Mouse (Mus musculus): ENCODE measurements around the gene Ckap4. TPM values are rescaled to one million over a fixed set of nuclear protein-coding genes. Genes with fewer than 3 reads are reported as not detected.

Gene Ckap4
- polyA plus RNA-seq, 2 experiments = 143 to 189 TPM

DNA sequence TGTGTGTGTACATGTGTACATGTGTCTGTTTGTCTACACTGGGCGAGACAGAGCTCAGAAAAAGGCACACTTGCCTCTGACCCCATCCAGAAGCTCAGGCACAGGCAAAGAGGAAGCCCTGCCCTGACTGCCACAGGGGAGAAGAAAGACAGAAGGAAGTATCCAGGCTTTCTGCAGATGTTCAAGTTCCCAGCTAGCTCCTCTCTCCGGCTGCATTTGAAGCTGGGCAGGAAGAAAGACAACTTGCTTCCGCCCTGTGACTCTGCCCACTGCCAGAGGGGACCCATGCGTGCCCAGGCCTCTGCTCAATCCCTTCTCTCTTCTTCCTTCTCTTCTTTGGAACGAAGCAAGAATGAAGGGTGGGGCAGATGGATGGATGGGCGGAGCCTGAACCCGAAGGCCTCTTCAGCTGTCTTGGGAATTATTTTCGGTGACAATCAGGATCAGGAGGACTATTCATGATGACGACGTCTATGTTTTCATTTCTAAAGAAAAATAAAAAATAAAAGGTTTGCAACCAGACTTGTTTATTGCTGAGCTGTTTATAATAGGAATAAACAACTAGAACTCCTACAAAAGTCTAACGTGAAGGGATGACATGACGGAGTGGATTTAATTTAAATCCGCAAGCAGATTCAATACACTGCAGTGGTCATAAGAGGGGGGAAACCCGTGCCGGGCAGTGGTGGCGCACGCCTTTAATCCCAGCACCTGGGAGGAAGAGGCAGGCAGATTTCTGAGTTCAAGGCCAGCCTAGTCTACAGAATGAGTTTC, 15.5 kb upstream of the Ckap4 start:
- Histone ChIP-seq H3K27me3 (ENCODE audit: control insufficient read depth, insufficient read depth, low read length) (no peaks in the 10 kb centered on the region), H3K4me2 (replicated peaks; ENCODE audit: low read depth, low read length, severe bottlenecking) (no peak overlapping the region), H3K9ac (ENCODE audit: low read depth, low read length, severe bottlenecking) (no peak overlapping the region), H3K4me1 (ENCODE audit: control insufficient read depth, insufficient read depth, low read length) (peaks cover 6% of the 10 kb centered on the region), H3K4me3 (replicated peaks; ENCODE audit: low read length) (no peak overlapping the region), H3K9me3 (ENCODE audit: control insufficient read depth, low read length) (no peaks in the 10 kb centered on the region), H3K27ac (replicated peaks; ENCODE audit: low read depth, low read length) (no peak overlapping the region), H3K36me3 (ENCODE audit: control insufficient read depth, insufficient read depth, low read length) (no peaks in the 10 kb centered on the region)
- no peak for TF ChIP-seq POLR2A (IDR thresholded peaks at IDR 0.05; ENCODE audit: borderline replicate concordance, extremely low read depth, insufficient read depth, insufficient read length)
- no peak for DNase-seq (ENCODE audit: low spot score)
- no peak for ATAC-seq (ENCODE audit: low FRiP score, low read depth)
- 81% methylated on average over 17 of the region's 17 CpGs for WGBS

DNA sequence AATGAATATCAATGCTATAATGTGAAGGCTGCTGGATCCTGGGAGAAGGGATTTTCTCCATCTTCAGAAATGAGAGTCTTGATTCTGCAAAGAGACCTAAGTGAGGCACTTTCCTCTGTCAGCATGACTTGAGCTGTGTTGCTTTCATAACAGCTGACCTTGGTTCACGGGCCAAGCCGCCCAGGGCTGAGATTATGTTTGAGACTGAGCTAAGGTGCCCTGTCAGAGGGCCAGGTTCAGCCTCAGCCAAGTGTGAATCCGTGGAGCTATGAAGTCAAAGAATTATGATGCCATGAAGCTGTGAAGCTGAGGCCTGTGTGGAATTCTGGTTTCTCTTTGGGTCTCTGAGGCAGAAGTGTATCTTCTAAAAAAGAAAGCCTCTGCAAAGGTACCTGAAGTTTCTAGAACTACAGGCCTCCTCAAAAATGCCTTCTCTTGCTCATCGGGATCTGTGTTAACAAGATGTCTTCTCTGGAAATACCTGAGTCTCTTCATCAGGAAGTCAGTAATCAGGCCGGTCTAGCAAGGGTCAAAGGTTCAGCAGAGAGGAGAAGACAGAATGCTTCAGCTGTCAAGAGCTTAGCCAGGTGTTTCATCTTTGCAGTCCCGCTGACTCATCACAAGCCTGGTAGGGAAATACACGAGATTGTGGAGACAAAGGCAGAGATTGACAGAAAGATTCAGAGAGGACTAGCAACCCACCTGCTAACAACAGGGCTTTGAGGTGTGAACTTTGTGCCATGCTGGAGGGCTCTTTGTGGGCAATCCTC, 11.2 kb upstream of the Ckap4 start:
- 59% methylated on average over 7 of the region's 7 CpGs for WGBS
- no peak for ATAC-seq (ENCODE audit: low FRiP score, low read depth)
- H3K4me3 ChIP-seq (replicated peaks; ENCODE audit: low read length) = no peak overlapping the region
- no peak overlapping the region for H3K27ac ChIP-seq (replicated peaks; ENCODE audit: low read depth, low read length)
- H3K9me3 ChIP-seq (ENCODE audit: control insufficient read depth, low read length) = no peaks in the 10 kb centered on the region
- no peak for DNase-seq (ENCODE audit: low spot score)
- peaks cover 8% of the 10 kb centered on the region for H3K4me1 ChIP-seq (ENCODE audit: control insufficient read depth, insufficient read depth, low read length)
- H3K27me3 ChIP-seq (ENCODE audit: control insufficient read depth, insufficient read depth, low read length) = no peaks in the 10 kb centered on the region
- H3K4me2 ChIP-seq (replicated peaks; ENCODE audit: low read depth, low read length, severe bottlenecking) = no peak overlapping the region
- H3K36me3 ChIP-seq (ENCODE audit: control insufficient read depth, insufficient read depth, low read length) = no peaks in the 10 kb centered on the region
- no peak overlapping the region for H3K9ac ChIP-seq (ENCODE audit: low read depth, low read length, severe bottlenecking)
- no peak for TF ChIP-seq POLR2A (IDR thresholded peaks at IDR 0.05; ENCODE audit: borderline replicate concordance, extremely low read depth, insufficient read depth, insufficient read length)

DNA sequence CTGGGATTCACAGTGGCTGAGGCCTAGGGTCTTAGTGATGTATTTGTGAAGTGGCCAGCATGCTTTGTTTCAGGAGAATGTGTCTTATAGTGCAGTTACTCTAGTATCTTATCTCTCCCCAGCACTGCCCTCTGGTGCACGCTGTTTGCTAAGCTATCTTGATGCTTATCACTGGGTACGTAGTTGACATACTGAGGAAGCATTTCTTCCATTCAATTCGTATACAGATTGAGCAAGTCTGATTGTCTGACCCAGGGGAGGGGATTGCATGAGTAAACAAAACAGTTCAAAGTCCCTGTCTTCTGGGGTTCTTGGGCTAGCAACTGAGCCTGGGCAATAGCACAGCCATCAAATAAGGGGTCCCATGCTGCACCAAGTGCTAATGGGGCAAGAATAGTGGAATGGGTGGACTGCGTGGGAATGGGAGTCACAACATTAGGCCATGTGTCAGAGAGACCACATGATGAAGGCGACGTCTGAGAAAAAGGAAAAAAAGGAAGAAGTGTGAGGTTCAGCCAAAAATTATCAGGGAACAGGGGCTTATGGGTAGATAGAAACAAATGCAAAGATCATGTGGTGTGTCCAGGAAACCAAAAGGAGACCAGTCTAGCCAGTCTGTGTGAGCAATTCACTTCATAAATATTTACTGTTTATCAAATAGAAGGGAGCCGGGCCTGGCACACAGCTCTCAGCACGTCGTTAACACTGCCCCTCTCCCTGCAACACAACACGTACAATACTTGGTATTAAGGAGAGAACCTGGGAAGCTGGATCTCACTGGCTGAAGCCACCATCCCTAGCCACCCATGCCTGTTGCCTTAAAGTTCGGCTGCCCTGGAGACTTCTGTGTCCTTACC, 9.2 kb upstream of the Ckap4 start:
- H3K4me1 ChIP-seq (ENCODE audit: control insufficient read depth, insufficient read depth, low read length) = peaks cover 8% of the 10 kb centered on the region
- H3K27me3 ChIP-seq (ENCODE audit: control insufficient read depth, insufficient read depth, low read length) = no peaks in the 10 kb centered on the region
- H3K4me2 ChIP-seq (replicated peaks; ENCODE audit: low read depth, low read length, severe bottlenecking) = no peak overlapping the region
- H3K36me3 ChIP-seq (ENCODE audit: control insufficient read depth, insufficient read depth, low read length) = no peaks in the 10 kb centered on the region
- no peak overlapping the region for H3K4me3 ChIP-seq (replicated peaks; ENCODE audit: low read length)
- 65% methylated on average over 11 of the region's 11 CpGs for WGBS
- ATAC-seq (ENCODE audit: low FRiP score, low read depth) = no peak
- H3K9ac ChIP-seq (ENCODE audit: low read depth, low read length, severe bottlenecking) = no peak overlapping the region
- no peak for TF ChIP-seq POLR2A (IDR thresholded peaks at IDR 0.05; ENCODE audit: borderline replicate concordance, extremely low read depth, insufficient read depth, insufficient read length)
- H3K9me3 ChIP-seq (ENCODE audit: control insufficient read depth, low read length) = no peaks in the 10 kb centered on the region
- DNase-seq (ENCODE audit: low spot score) = no peak
- no peak overlapping the region for H3K27ac ChIP-seq (replicated peaks; ENCODE audit: low read depth, low read length)

DNA sequence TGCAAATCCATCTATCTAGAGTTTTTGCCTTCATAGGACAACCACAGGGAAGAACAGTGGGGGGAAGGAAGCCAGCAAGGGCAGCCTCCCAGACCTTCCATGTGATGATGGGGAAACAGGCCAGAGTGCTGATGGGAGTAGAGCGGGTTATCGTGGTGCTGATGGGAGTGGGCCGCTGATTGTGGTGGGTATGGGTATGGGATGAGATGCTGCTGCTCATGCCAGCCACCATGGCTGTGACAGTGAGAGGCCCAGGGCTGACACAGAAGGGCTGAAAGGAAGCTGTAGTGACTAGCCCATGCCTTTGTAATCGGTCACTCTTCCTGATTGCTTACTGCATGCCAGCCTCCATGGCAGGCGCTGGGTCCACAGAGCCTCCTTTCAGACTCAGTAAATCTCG, 5.8 kb upstream of the Ckap4 start:
- Histone ChIP-seq H3K9me3 (ENCODE audit: control insufficient read depth, low read length) (no peaks in the 10 kb centered on the region), H3K4me1 (ENCODE audit: control insufficient read depth, insufficient read depth, low read length) (peaks cover 4% of the 10 kb centered on the region; the same call in 1 of the 2 replicates), H3K27me3 (ENCODE audit: control insufficient read depth, insufficient read depth, low read length) (no peaks in the 10 kb centered on the region), H3K4me3 (replicated peaks; ENCODE audit: low read length) (no peak overlapping the region), H3K4me2 (replicated peaks; ENCODE audit: low read depth, low read length, severe bottlenecking) (no peak overlapping the region), H3K36me3 (ENCODE audit: control insufficient read depth, insufficient read depth, low read length) (no peaks in the 10 kb centered on the region), H3K9ac (ENCODE audit: low read depth, low read length, severe bottlenecking) (no peak overlapping the region), H3K27ac (replicated peaks; ENCODE audit: low read depth, low read length) (no peak overlapping the region)
- 86% methylated on average over 6 of the region's 6 CpGs for WGBS
- no peak for TF ChIP-seq POLR2A (IDR thresholded peaks at IDR 0.05; ENCODE audit: borderline replicate concordance, extremely low read depth, insufficient read depth, insufficient read length)
- DNase-seq (ENCODE audit: low spot score) (no peak), ATAC-seq (ENCODE audit: low FRiP score, low read depth) (no peak)

DNA sequence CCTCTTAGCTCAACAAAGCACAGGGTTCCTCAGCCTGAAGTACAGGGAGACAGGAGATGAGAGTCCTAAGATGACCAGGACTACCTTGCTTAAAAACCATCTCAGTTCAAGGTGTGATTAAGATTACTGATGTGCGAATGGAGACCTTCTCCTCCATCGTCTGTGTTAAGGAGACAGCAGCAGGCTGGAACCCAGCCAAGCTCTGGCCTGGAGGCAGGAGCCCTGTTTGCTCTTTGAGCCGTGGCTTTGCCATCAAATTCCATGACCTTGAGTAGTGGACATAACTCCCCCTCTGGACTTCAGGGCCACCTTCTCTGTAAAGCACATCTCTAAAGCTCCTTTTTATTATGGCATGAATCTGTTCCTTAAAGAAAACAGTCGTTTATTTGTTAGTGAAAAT, 2.0 kb upstream of the Ckap4 start:
- no peaks in the 10 kb centered on the region for H3K27me3 ChIP-seq (ENCODE audit: control insufficient read depth, insufficient read depth, low read length)
- no peak overlapping the region for H3K9ac ChIP-seq (ENCODE audit: low read depth, low read length, severe bottlenecking)
- no peak overlapping the region for H3K4me2 ChIP-seq (replicated peaks; ENCODE audit: low read depth, low read length, severe bottlenecking)
- no peak overlapping the region for H3K4me3 ChIP-seq (replicated peaks; ENCODE audit: low read length)
- ATAC-seq (ENCODE audit: low FRiP score, low read depth) = no peak
- 52% methylated on average over 4 of the region's 4 CpGs for WGBS
- no peak for TF ChIP-seq POLR2A (IDR thresholded peaks at IDR 0.05; ENCODE audit: borderline replicate concordance, extremely low read depth, insufficient read depth, insufficient read length)
- H3K9me3 ChIP-seq (ENCODE audit: control insufficient read depth, low read length) = no peaks in the 10 kb centered on the region
- H3K36me3 ChIP-seq (ENCODE audit: control insufficient read depth, insufficient read depth, low read length) = peaks cover 13% of the 10 kb centered on the region
- H3K4me1 ChIP-seq (ENCODE audit: control insufficient read depth, insufficient read depth, low read length) = peaks cover 20% of the 10 kb centered on the region
- H3K27ac ChIP-seq (replicated peaks; ENCODE audit: low read depth, low read length) = no peak overlapping the region
- DNase-seq (ENCODE audit: low spot score) = no peak
